Mouse (Mus musculus): ENCODE measurements around the gene Fam155a.

- TF ChIP-seq CTCF (IDR thresholded peaks at IDR 0.05; ENCODE audit: low read depth), result no peak
- TF ChIP-seq EP300 (IDR thresholded peaks at IDR 0.05; ENCODE audit: low read depth), result no peak
These were observed 117.3 kb downstream of the Fam155a start for GRCm38 (mm10) chr8:9653643-9654042.
